Mouse (Mus musculus) neural tube, embryonic 15.5 days (tissue): Measurements from ENCODE around the gene Nagpa. TPM values are rescaled to one million over a fixed set of nuclear protein-coding genes. Genes with fewer than 3 reads are reported as not detected.

ENCODE experiments used
- ATAC-seq: fragments of 200-750 bp; cut with Nextera tagmentation; 2 replicates; pipeline ENCODE4 v1.8.0; 2017; ENCODE audit warnings: mild to moderate bottlenecking, moderate TSS enrichment, moderate library complexity; ENCODE audit not compliant: low FRiP score
- H3K27ac ChIP-seq: fragments of 300-500 bp; sonication (generic); replicated peaks from 2 replicates; pipeline ENCODE4 v1.5.1; 2015; ENCODE audit warnings: mild to moderate bottlenecking, inconsistent platforms
- H3K27me3 ChIP-seq: fragments of 300-500 bp; sonication (generic); replicated peaks from 2 replicates; pipeline ENCODE4 v1.6.1; 2015; ENCODE audit warnings: inconsistent platforms
- H3K36me3 ChIP-seq: fragments of 300-500 bp; sonication (generic); 2 replicates; pipeline ENCODE4 v1.6.1; 2015; ENCODE audit warnings: inconsistent platforms
- H3K4me1 ChIP-seq: fragments of 300-500 bp; sonication (generic); 2 replicates; pipeline ENCODE4 v1.6.1; 2015; ENCODE audit warnings: inconsistent platforms
- H3K4me2 ChIP-seq: fragments of 300-500 bp; sonication (generic); 2 replicates; pipeline ENCODE4 v1.6.1; 2015; ENCODE audit warnings: inconsistent platforms, mild to moderate bottlenecking, moderate library complexity
- H3K4me3 ChIP-seq: fragments of 300-500 bp; sonication (generic); replicated peaks from 2 replicates; pipeline ENCODE4 v1.5.1; 2015; ENCODE audit warnings: mild to moderate bottlenecking, inconsistent platforms
- H3K9ac ChIP-seq: fragments of 300-500 bp; sonication (generic); replicated peaks from 2 replicates; pipeline ENCODE4 v1.6.1; 2015; ENCODE audit warnings: mild to moderate bottlenecking, inconsistent platforms
- H3K9me3 ChIP-seq: fragments of 300-500 bp; sonication (generic); replicated peaks from 2 replicates; pipeline ENCODE4 v1.6.1; 2016; ENCODE audit warnings: inconsistent platforms
- WGBS: fragments of 180-500 bp; shearing (Covaris S2); methylation state at CpG from one replicate; pipeline ENCODE4 v1.1.7; 2015; ENCODE audit warnings: mixed read lengths; 5-methylcytosine and 5-hydroxymethylcytosine counted together
- polyA plus RNA-seq: library from polyadenylated mRNA; unstranded; fragments of >200 nt; fragmentation: Nextera tagmentation; extraction: Ambion mirVana; gene quantifications from 2 replicates; pipeline ENCODE4 v1.2.1, GENCODE M21; 2015

The Nagpa gene
- polyA plus RNA-seq, 1 experiment from 2014 or later = 13.2 TPM

GRCm38 (mm10) chr16:5186234-5186633 lies 17.6 kb downstream of the Nagpa start:
- whole genome bisulfite sequencing = 80% methylated on average over 7 of the region's 7 CpGs
- peaks cover 8% of the 10 kb centered on the region; the same call in 1 of the 2 replicates for H3K27me3 ChIP-seq
- no peaks in the 10 kb centered on the region for H3K36me3 ChIP-seq
- H3K27ac ChIP-seq = no peak overlapping the region
- no peak overlapping the region for H3K4me2 ChIP-seq
- H3K9ac ChIP-seq = no peak overlapping the region
- no peaks in the 10 kb centered on the region for H3K4me1 ChIP-seq
- no peak overlapping the region for H3K4me3 ChIP-seq
- ATAC-seq = no peak
- H3K9me3 ChIP-seq = no peaks in the 10 kb centered on the region

GRCm38 (mm10) chr16:5185691-5186090 lies 18.1 kb downstream of the Nagpa start:
- ATAC-seq = no peak

DNA sequence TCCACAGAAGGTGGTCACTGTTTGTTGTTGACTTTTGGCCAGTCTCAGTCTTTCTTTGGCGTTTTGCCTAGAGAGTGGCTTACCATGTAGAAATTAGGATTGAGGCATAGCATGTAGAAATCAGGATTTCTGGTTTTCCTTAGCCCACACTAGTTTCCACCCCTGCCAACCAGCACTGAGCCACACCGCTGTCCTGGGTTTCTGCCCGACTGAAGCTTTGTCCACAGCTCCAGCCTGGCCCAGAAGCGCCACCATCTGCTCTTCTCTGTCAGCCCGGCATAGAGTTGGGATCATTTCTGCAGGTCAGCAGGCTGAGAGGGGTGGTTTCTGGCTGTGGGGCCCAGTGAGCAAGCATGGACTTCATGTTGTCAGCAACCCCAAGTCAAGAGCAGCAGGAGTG lies 18.9 kb downstream of the Nagpa start:
- Histone ChIP-seq H3K4me2 (no peak overlapping the region), H3K4me3 (no peak overlapping the region), H3K27ac (no peak overlapping the region), H3K36me3 (no peaks in the 10 kb centered on the region), H3K9me3 (no peaks in the 10 kb centered on the region), H3K9ac (no peak overlapping the region), H3K27me3 (peaks cover 1% of the 10 kb centered on the region; the same call in 1 of the 2 replicates), H3K4me1 (no peaks in the 10 kb centered on the region)
- WGBS = 82% methylated on average over 5 of the region's 5 CpGs
- ATAC-seq = no peak

More at GRCm38 (mm10) chr16:5185691-5186090, 18.1 kb downstream of the Nagpa start:
- H3K4me3 ChIP-seq = no peak overlapping the region
- H3K9me3 ChIP-seq = no peaks in the 10 kb centered on the region
- no peaks in the 10 kb centered on the region for H3K4me1 ChIP-seq
- 71% methylated on average over 7 of the region's 7 CpGs for WGBS
- H3K27me3 ChIP-seq = peaks cover 8% of the 10 kb centered on the region; the same call in 1 of the 2 replicates
- no peak overlapping the region for H3K27ac ChIP-seq
- no peak overlapping the region for H3K4me2 ChIP-seq
- no peak overlapping the region for H3K9ac ChIP-seq
- no peaks in the 10 kb centered on the region for H3K36me3 ChIP-seq

DNA sequence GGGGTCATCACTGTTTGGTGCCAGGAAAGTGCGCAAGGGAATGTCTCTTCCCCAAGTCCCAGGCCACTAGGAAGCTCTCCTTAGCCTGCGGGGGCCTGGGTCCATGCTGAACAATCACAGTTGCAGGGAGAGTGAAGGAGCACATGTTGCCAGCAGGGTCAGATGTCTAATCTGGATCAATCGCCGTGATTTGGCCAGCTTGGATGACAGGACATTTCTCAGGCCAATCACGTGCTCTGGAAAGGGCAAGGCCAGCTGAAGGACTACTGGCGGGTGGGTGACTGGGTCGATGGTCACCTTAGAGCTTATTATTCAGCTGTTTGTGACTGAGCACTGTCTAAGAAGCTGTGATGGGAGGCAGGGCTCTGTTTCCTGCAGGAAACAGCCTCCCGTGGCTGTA lies 19.7 kb downstream of the Nagpa start:
- H3K9ac ChIP-seq = no peak overlapping the region
- no peaks in the 10 kb centered on the region for H3K4me1 ChIP-seq
- no peak for ATAC-seq
- no peaks in the 10 kb centered on the region for H3K27me3 ChIP-seq
- no peak overlapping the region for H3K4me2 ChIP-seq
- H3K4me3 ChIP-seq = no peak overlapping the region
- no peaks in the 10 kb centered on the region for H3K36me3 ChIP-seq
- H3K27ac ChIP-seq = no peak overlapping the region
- no peaks in the 10 kb centered on the region for H3K9me3 ChIP-seq
- WGBS = 72% methylated on average over 8 of the region's 8 CpGs

- H3K27me3 ChIP-seq = no peaks in the 10 kb centered on the region
- H3K4me1 ChIP-seq = no peaks in the 10 kb centered on the region
- no peak overlapping the region for H3K4me2 ChIP-seq
- 74% methylated on average over 18 of the region's 18 CpGs for WGBS
- H3K4me3 ChIP-seq = no peak overlapping the region
- no peaks in the 10 kb centered on the region for H3K9me3 ChIP-seq
- no peak overlapping the region for H3K27ac ChIP-seq
- no peak for ATAC-seq
- H3K9ac ChIP-seq = no peak overlapping the region
- H3K36me3 ChIP-seq = no peaks in the 10 kb centered on the region
Measured at GRCm38 (mm10) chr16:5183310-5183975, 20.4 kb downstream of the Nagpa start.

DNA sequence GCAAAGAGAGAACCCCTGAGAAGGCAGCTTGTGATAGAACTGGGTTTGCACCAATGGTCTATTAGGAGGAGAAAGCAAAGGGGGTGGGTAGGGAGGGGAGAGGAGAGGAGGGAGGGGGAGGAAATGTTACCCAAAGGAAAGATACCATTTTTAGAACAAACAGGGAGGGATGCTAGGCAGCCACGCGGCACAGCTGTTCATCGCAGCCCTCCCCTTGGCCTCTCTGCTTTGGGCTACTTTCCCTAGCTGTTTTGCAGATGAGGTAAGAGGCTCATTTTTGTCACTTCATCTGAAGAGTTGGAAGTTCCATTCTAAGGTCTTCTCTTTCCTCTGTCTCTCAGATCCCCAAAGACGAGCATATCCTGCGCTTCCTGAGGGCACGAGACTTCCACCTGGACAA lies 31.2 kb downstream of the Nagpa start:
- no peaks in the 10 kb centered on the region for H3K27me3 ChIP-seq
- H3K36me3 ChIP-seq = no peaks in the 10 kb centered on the region
- no peak overlapping the region for H3K4me2 ChIP-seq
- no peak overlapping the region for H3K4me3 ChIP-seq
- no peak overlapping the region for H3K27ac ChIP-seq
- WGBS = 86% methylated on average over 6 of the region's 6 CpGs
- ATAC-seq = no peak
- H3K4me1 ChIP-seq = no peaks in the 10 kb centered on the region
- no peaks in the 10 kb centered on the region for H3K9me3 ChIP-seq
- H3K9ac ChIP-seq = no peak overlapping the region

DNA sequence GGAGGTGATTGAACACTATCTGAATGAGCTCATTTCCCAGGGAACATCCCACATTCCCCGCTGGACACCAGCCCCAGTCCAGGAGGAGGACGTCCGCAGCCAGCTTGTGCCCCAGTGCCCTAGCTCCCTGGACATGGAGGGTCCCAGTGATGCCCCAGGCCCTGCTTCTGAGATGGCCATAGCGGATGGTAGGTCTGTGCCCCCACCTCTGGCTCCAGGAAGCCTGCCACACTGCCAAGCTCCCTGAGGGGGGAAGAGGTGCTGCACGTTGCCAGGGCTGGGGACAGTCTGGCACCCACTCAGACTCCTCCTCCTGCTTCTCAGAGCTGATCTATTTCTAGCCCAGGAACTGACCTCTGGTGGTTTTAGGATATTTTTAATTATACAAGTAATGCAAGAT lies 35.0 kb downstream of the Nagpa start:
- no peak for ATAC-seq
- no peak overlapping the region for H3K9ac ChIP-seq
- 80% methylated on average over 5 of the region's 5 CpGs for WGBS
- H3K36me3 ChIP-seq = no peaks in the 10 kb centered on the region
- no peak overlapping the region for H3K4me2 ChIP-seq
- H3K27ac ChIP-seq = no peak overlapping the region
- H3K4me3 ChIP-seq = no peak overlapping the region
- no peaks in the 10 kb centered on the region for H3K9me3 ChIP-seq
- H3K27me3 ChIP-seq = no peaks in the 10 kb centered on the region
- H3K4me1 ChIP-seq = no peaks in the 10 kb centered on the region

- WGBS = 87% methylated on average over 2 of the region's 2 CpGs
- Histone ChIP-seq H3K9ac (no peak overlapping the region), H3K4me3 (no peak overlapping the region), H3K4me2 (no peak overlapping the region), H3K4me1 (no peaks in the 10 kb centered on the region), H3K36me3 (no peaks in the 10 kb centered on the region), H3K27ac (no peak overlapping the region), H3K9me3 (no peaks in the 10 kb centered on the region), H3K27me3 (no peaks in the 10 kb centered on the region)
- ATAC-seq = no peak
Measured at GRCm38 (mm10) chr16:5168038-5168437, 35.8 kb downstream of the Nagpa start.

GRCm38 (mm10) chr16:5164327-5164726 lies 39.5 kb downstream of the Nagpa start:
- ATAC-seq = no peak
- no peaks in the 10 kb centered on the region for H3K27me3 ChIP-seq
- no peaks in the 10 kb centered on the region for H3K9me3 ChIP-seq
- 82% methylated on average over 6 of the region's 6 CpGs for WGBS
- H3K9ac ChIP-seq = no peak overlapping the region
- no peak overlapping the region for H3K4me2 ChIP-seq
- no peak overlapping the region for H3K4me3 ChIP-seq
- H3K27ac ChIP-seq = no peak overlapping the region
- H3K36me3 ChIP-seq = no peaks in the 10 kb centered on the region
- H3K4me1 ChIP-seq = no peaks in the 10 kb centered on the region

GRCm38 (mm10) chr16:5159248-5159647 lies 44.6 kb downstream of the Nagpa start:
- Histone ChIP-seq H3K9ac (no peak overlapping the region), H3K27me3 (no peaks in the 10 kb centered on the region; the same call in 1 of the 2 replicates), H3K36me3 (no peaks in the 10 kb centered on the region), H3K4me3 (no peak overlapping the region), H3K27ac (no peak overlapping the region), H3K4me2 (no peak overlapping the region), H3K4me1 (no peaks in the 10 kb centered on the region), H3K9me3 (no peaks in the 10 kb centered on the region)
- ATAC-seq = no peak
- 93% methylated on average over 8 of the region's 8 CpGs for WGBS

- H3K4me1 ChIP-seq = peaks cover 18% of the 10 kb centered on the region
- no peaks in the 10 kb centered on the region for H3K36me3 ChIP-seq
- no peaks in the 10 kb centered on the region; the same call in 1 of the 2 replicates for H3K27me3 ChIP-seq
- H3K4me2 ChIP-seq = no peak overlapping the region
- 87% methylated on average over 3 of the region's 3 CpGs for WGBS
- H3K4me3 ChIP-seq = no peak overlapping the region
- no peak overlapping the region for H3K9ac ChIP-seq
- H3K9me3 ChIP-seq = no peaks in the 10 kb centered on the region
- H3K27ac ChIP-seq = no peak overlapping the region
- no peak for ATAC-seq
Measured at GRCm38 (mm10) chr16:5157113-5157512, 46.7 kb downstream of the Nagpa start.

DNA sequence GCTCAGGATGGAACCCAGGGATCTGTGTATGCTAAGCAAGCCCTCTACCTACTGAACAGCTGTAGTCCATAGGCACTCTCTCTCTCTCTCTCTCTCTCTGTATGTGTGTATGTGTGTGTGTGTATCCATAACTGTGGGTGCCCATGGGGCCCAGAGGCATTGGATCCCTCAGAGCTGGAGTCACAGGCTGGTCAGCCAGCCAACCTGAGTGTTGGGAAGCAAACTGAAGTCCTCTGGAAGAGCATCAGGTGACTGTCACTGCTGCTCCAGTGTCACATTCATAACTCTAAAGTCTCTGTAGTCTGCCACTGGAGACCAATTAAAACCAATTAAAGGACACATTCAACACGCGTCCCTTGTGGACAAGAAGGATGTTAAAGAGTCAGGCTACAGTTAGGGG lies 47.3 kb downstream of the Nagpa start:
- Histone ChIP-seq H3K9ac (no peak overlapping the region), H3K36me3 (no peaks in the 10 kb centered on the region), H3K4me1 (peaks cover 18% of the 10 kb centered on the region), H3K4me3 (no peak overlapping the region), H3K27me3 (no peaks in the 10 kb centered on the region; the same call in 1 of the 2 replicates), H3K27ac (no peak overlapping the region), H3K4me2 (no peak overlapping the region), H3K9me3 (no peaks in the 10 kb centered on the region)
- WGBS = 34% methylated on average over 2 of the region's 2 CpGs
- no peak for ATAC-seq
